Mouse (Mus musculus): ENCODE measurements around the gene Btd.

DNA sequence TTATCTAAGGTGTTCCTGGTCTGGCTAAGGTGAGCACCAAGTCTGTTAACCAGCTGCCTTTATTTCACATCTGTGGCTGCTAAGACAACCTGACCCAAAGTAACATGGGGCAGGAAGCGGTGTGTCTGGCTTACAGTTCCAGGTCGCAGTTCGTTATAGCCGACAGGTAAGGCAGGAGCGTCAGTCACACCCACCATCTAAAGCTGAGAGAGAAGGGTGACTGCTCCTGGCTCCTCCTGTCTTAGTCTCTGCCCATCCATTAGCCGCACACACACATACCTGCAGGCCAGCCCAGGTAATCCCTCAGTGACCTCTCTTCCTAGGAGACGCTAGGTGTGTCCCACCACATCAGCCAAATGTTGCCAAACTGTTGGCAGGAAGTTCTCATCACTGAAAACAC, 15.6 kb downstream of the Btd start:
- TF ChIP-seq CTCF (IDR thresholded peaks at IDR 0.05; ENCODE audit: extremely low read depth, insufficient read depth, low read length): no peak
- TF ChIP-seq POLR2A (IDR thresholded peaks at IDR 0.05; ENCODE audit: extremely low read depth, insufficient read depth, low read length): no peak

All from cortical plate, adult 2 months (tissue).